Mouse (Mus musculus) brain, embryonic 14.5 days (tissue): Measurements from ENCODE around the gene Myo1d. TPM values are rescaled to one million over a fixed set of nuclear protein-coding genes. Genes with fewer than 3 reads are reported as not detected.

ENCODE experiments used
- DNase-seq: peaks from one replicate; pipeline ENCODE4 v3.0.0-alpha.2; 2011; ENCODE audit warnings: low read depth
- CTCF ChIP-seq: fragments of 200-500 bp; IDR thresholded peaks from 2 replicates; pipeline ENCODE4 v1.5.1; 2012; ENCODE audit warnings: inconsistent platforms, mild to moderate bottlenecking, moderate library complexity, borderline replicate concordance; ENCODE audit not compliant: insufficient read depth, insufficient read length; ENCODE audit errors: extremely low read depth
- POLR2A ChIP-seq: fragments of 200-500 bp; IDR thresholded peaks from 2 replicates; pipeline ENCODE4 v1.6.1; 2012; ENCODE audit warnings: mild to moderate bottlenecking, inconsistent platforms, borderline replicate concordance; ENCODE audit not compliant: poor library complexity, insufficient read depth, insufficient read length, severe bottlenecking; ENCODE audit errors: extremely low read depth
- polyA plus RNA-seq: library from polyadenylated mRNA; depleted of rRNA; stranded (reverse); fragments of >200 nt; gene quantifications from 2 replicates; pipeline ENCODE4 v1.2.3, GENCODE M21; 2012

Myo1d gene
- polyA plus RNA-seq, 1 experiment, result 2.2 TPM

DNA sequence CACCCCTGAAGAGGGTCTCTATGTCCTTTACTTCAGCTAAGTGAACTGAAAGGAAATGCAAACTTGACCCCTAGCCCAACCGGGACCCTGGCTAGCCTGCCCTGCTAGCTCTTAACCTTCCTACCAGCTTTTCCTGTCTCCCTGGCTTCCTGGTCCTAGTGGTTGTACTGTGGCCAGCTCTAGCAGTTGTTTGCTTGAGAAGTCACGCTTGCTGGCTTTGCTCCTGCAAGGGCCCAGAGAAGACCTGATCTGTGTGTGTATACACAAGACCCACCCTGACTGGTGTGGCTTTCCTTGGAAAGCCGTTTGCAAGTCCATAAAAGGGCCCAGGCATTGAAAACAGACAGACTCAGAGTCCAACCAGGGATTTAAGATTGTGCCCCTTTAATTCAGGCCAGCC is 22.9 kb upstream of the Myo1d start:
- no peak for TF ChIP-seq POLR2A
- DNase-seq, result no peak

DNA sequence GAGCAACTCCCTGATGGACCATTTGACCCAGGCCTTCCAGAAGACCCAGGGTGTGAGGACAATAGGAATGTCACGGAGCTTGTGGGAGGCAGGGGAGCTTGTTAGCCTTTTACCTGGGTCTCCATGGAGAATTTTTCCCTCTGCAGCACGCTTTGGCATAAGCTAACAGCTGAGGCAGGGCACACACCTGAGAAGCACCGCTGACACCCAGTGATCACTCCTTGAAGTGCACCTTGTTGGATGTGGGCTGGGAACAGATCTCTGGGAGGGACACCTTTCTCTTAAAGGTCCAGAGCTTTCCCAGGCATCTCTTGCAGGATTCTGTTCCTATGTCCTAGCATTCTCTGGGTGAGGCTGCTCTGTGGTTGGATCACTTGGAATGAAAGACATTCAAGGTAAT is 20.2 kb upstream of the Myo1d start:
- TF ChIP-seq POLR2A (no peak), CTCF (peak; percentile 19; the same call in 1 of the 2 replicates)
- no peak for DNase-seq

- no peak for TF ChIP-seq POLR2A
- no peak for TF ChIP-seq CTCF
- DNase-seq, result no peak
These were observed 15.6 kb upstream of the Myo1d start for GRCm38 (mm10) chr11:80795431-80795830.

DNA sequence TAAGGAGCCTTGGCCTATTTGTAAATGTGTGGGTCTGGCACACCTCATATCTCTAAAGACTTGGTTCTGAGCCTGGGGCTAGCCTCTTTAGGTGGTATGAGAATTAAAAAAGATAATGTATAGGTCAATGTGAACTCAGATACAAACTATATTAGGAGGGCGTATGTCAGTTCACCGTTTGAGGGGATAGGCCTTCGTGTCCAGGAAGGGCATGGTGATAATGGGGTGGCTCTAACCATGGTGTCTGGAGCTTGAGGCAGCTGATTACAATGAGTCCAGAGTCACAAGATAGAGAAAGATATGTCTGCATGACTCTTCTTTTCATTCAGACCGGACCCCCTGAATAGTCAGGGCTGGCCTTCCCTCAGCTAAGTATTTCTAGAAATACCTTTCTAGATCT is 14.5 kb upstream of the Myo1d start:
- DNase-seq, result no peak
- no peak for TF ChIP-seq POLR2A
- no peak for TF ChIP-seq CTCF

GRCm38 (mm10) chr11:80793386-80793785 is 13.6 kb upstream of the Myo1d start:
- no peak for TF ChIP-seq CTCF
- no peak for TF ChIP-seq POLR2A
- no peak for DNase-seq

- TF ChIP-seq CTCF (no peak), POLR2A (no peak)
- no peak for DNase-seq
These were observed 12.0 kb upstream of the Myo1d start for GRCm38 (mm10) chr11:80791677-80792432.

GRCm38 (mm10) chr11:80790413-80790812 is 10.6 kb upstream of the Myo1d start:
- TF ChIP-seq CTCF, result no peak
- TF ChIP-seq POLR2A, result no peak
- no peak for DNase-seq

DNA sequence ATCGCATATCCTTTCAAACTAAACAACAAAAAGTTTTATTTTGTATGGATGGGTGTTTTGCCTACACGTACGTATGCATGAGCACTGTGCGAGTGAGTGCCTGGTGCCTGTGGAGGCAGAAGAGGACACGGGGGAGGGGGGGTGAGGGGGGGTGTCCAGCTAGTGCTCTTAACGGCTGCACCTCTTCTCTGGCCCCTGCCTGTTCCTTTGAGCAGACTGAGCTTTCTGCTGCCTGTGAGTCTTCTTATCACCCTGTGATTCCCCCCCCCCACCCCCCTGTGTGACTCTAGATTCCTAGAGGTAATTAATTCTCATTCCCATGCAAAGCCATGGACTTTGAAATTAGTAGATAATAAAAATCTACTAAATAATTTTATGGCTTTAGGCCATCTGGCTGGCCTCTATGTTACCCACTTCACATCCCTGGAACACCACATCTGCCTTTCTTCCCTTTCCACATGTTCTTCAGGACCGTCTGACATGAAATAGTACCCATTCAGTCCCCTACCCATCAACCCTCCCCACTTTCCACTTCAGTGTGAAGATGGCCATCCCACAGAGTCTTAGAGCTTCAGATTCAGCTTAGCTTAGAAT is 9.9 kb upstream of the Myo1d start:
- TF ChIP-seq POLR2A, result no peak

GRCm38 (mm10) chr11:80785672-80786071 is 5.8 kb upstream of the Myo1d start:
- no peak for DNase-seq
- TF ChIP-seq POLR2A (no peak), CTCF (no peak)

More for the DNA sequence above, 9.9 kb upstream of the Myo1d start:
- no peak for DNase-seq

DNA sequence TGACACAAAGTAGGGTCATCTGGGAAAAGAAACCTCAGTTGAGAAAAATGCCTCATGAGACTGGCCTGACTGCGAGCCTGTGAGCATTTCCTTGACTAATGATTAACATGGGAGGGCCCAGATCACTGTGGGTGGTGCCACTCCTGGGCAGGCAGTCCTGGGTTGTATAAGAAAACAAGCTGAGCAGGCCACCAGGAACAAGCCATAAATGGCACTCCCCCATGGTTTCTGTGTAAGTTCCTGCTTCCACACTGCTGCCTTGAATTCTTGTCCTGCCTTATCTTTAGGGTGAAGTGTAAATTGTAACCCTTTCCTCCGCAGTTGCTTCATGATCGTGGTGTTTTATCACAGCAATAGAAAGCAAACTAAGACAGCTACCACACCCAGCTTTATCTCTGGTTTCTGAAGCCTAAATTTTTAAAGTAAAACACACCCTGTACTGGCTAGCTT is 4.5 kb upstream of the Myo1d start:
- DNase-seq, result no peak
- TF ChIP-seq POLR2A (no peak), CTCF (no peak)

DNA sequence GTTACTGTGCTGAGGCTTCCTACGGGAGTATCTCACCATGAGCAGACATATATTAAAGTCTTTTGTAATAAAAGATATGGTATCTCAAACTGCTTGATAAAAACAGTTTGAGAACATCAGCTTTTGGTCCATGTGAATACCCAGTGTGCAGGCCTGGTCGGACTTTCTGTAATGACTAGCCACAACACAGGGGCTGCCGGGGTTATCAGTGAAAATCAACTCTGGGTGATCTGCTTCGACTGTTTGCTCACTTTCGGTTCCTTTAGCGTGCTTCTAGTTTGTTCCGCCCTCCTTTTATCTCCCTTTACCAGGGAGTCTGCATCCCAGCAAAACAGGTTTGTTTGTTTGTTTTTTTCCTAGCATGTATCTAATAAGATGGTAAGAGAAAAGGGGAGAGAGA is 3.6 kb upstream of the Myo1d start:
- TF ChIP-seq POLR2A (no peak), CTCF (no peak)
- DNase-seq, result no peak

GRCm38 (mm10) chr11:80781535-80781934 is 1.7 kb upstream of the Myo1d start:
- DNase-seq, result no peak
- no peak for TF ChIP-seq POLR2A
- no peak for TF ChIP-seq CTCF

DNA sequence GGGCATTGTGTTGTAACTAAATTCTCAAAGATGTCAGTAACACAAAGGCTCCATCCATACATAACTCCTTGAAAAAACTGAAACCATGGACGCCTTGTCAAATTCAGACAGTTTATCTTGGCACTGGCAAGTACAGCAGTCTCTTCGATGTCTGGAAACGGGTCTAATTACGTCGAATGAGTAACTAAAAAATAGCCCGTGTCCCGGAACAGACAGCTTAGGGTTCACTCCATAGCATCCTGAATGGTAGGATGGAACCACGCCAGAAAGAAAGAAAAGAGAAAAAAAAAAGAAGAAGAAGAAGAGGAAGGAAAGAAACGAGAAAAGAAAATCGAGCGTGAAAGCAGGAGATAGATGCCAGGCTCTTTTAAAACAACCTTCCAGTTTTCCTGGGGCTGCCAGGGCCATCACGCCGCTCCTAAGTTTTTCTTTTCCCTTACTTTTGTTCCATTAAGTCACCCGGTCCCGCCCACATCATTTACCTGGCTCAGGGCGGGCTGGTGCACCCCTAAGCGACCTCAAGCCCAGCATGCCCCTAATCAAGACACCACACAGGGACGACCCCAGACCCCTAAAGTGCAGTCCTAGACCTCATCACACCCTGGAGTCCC is 804 bp downstream of the Myo1d start:
- no peak for TF ChIP-seq POLR2A
- TF ChIP-seq CTCF, result no peak
- peak; percentile 17 for DNase-seq

DNA sequence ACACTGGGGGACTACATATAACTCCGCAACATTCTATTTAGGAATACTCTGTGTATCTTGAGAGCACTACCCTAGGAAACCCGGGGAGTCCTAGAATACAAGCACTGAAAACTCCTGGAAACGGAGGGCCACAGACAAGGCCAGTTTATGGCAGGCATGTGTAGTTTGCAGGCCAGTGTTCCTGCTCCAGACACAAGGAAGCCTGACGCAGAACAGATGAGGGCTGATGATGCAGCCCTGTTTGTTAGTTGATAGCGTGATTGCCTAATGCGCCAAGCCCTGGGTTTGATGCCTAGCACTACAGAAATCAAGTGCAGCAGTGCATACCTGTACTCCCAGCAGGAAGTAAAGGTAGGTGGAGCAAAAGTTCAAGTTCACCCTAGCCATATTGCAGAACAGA is 1.7 kb downstream of the Myo1d start:
- no peak for TF ChIP-seq POLR2A
- TF ChIP-seq CTCF, result no peak

More for the DNA sequence above, 1.7 kb downstream of the Myo1d start:
- DNase-seq, result peak; percentile 5
